Mouse (Mus musculus) kidney, adult 18-20 months (tissue): ENCODE measurements at regions not wholly inside any gene's neighbourhood (a gene's known extent, or its start where the extent isn't known, plus 50 kb on each side); places are given as distances from the start of the nearest gene placed in this dataset.

Experiments used
- DNase-seq: peaks from one replicate; pipeline ENCODE4 v3.0.0; 2021

DNA sequence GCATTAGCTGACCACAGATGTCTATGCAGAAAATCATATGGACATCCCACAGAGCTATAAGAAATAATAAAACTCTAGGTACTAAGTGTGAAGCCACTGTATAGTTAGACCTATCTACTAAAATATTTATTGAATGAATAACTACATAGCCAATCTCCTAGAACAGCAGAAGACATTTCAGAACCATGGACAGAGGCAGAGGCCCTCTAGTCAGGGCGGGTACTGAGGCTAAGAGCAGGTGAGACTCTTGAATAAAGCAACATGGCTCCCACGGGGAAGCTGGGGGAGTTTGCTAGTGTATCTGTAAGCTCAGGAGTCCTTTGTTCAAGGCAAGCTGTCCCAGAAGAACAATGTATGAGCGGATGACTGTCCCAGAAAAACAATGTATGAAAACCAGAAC, 112.2 kb downstream of the Tle3 start:
- DNase-seq = peak; percentile 12

DNA sequence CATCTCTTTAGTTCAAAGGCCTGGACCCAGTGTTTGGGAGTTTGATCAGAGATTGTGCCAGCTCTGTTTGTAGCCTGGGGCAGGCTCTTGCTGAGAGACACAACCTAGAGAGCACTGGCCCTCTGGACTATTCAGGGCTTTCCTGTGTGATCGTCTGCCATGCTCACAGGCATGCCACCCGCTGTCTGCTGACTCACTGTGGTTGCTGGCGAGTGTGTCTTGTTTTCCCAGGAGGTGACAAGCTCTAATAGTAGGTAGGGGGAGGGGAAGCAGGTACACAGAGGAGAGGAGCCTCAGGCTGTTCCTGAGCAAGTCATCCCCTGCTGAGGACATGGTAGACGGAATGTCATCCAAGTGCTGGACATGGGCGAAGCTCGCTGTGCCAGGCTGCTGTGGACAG, 107.5 kb downstream of the Tle3 start:
- DNase-seq = no peak

DNA sequence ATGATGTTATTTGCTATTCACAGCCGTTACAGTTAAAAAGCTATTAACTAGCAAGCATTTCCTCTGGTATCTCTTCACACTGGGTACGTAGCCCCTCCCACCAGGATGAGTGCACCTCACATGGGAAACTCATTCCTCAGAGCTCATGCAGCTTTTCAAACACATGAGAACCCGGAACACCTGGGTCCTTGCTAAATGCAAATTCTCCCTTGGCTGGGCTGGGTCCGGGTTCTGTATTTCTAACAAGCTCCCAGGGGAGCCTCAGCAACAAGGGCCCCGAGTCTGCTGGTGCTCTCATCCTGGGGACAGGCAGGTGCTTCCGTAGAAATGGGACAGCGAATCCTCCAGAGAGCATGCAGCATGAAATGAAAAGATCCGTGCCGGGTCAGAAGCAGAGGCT, 106.7 kb downstream of the Tle3 start:
- DNase-seq = no peak

DNA sequence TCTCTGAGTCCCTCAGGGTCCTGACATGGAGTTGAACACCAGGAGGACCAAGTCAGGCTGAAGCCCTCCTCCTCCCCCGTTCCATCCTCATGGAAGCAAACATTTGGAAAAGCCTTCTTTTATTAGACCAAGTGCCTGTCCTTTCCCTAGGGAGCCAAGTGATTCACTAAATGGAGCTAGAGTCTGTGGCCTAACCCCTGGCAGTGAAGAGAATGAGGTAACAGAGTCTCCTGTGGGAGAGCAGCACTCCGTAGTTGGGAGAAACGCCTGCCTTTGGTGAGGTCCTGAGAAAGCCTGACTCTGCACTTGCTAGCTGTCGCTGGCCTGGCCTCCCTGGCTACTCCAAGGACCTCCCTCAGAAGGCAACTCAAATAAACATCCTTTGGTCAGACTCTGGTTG, 104.2 kb downstream of the Tle3 start:
- no peak for DNase-seq

DNA sequence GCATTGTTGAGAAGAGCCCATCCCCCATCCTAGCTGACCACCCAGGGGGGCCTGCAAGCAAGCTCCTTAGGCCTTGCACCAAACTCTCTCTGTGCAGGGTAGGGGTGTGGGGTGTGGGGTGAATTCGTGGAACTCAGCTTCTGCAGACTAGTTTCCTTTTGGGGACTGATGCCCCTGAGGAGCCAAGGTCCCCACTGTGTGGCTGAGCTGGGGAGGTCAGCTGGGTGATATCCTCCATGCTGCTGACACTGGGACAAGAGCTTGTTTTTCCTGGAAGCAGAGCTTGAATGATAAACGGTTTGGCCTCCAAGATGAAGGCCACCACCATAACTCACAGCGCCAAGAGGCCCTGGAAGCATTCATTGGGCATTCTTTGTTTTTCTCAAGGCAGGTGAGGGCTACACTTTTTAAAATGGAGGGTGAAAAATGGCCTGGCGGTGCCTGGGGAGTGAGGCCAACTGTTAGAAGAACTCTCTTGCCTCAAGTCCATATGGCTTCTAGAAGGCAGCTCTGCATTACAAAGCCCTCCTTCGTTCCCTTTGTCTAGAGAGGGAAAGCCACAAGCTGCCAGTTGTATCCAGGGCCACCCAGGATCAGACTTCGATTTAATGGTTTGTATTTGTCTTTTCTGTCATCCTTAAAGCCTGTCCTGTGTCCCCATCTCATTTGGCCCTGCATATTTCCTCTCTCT, 98.8 kb downstream of the Tle3 start:
- peak; percentile 7 for DNase-seq

DNA sequence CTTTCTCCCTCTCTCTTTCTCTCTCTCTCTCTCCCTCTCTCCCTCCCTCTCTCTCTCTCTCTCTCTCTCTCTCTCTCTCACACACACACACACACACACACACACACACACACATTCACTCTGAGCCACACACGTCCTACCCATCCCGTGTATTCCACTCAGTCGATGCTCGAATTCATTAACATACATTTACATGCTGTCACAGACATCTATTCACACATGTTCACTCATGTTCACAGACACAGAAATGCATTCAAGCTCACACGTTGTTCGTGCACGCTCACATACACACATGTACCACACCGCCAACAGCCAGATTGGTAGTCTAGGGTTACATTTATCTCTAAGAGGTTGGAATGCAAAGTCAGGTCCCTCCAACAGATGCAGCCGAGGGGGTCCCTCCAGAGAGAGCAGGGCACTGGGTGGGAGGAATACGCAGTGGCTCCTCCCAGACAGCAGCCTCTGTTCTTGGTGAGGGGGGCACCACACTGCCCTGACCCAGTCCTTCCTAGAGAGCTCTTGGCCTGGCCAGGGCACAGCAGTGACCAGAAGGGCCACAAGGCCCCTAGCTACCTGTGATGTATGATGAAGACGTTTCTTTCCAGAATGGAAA, 96.8 kb downstream of the Tle3 start:
- DNase-seq = no peak

DNA sequence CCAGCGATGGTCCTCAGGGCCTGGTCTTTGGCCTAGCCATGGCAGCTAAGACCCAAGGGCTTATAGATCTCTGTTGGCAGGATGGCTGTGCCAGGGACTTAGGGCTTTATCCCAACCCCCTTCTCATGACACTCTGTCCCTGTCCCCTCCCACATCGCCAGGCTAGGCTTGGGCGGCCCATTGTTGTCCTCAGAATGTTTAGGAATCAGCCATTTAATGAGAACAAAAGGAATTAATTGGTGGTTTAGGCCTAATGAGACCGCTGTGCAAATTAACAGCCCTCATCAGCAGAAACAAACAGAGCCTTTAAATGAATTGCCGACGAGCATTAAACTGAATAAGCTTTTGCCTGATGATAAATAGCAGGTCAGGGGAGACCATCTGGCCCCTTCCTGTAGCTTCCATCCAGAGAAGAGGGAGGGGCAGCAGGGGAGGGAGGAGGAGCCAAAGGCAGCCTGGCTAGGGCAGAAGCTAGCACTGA, 96.2 kb downstream of the Tle3 start:
- no peak for DNase-seq
